ENCODE assay signal across 10 mouse cellular contexts in genomic region chr4:103620590-103621155, GRCm38 (mm10). TPM values are rescaled to one million over a fixed set of nuclear protein-coding genes. Genes with fewer than 3 reads are reported as not detected.
DNase-seq lines count a peak whose midpoint lies in the region; ATAC-seq lines count a peak whose summit lies in the region.
"Had no signal": no experiment of that assay in that cellular context is flagged by ENCODE, and none has a peak within 500 bp of the region (broad histone marks: within the 10 kb centered on the region; RNA-seq: fewer than 3 reads in every experiment).

No protein-coding gene starts in this region.

- peaks cover 27% of the 10 kb centered on the region for H3K4me1 ChIP-seq in forebrain, embryonic 10.5 days
- H3K4me1 ChIP-seq in hindbrain, embryonic 16.5 days (ENCODE audit: control insufficient read depth, insufficient read depth, low read depth, low read length), result 0 out of 2 replicates have a peak, but pooled peaks cover 4% of the 10 kb centered on the region
- 0 out of 2 replicates have a peak, but pooled peaks cover 5% of the 10 kb centered on the region for H3K4me1 ChIP-seq in neural tube, embryonic 14.5 days (ENCODE audit: control insufficient read depth, insufficient read depth, low read length)
- H3K4me1 ChIP-seq: heart, embryonic 15.5 days had no signal

- peaks cover 64% of the 10 kb centered on the region for H3K27me3 ChIP-seq in forebrain, embryonic 10.5 days (ENCODE audit: poor library complexity, severe bottlenecking)
- H3K27me3 ChIP-seq in hindbrain, embryonic 16.5 days (replicated peaks; ENCODE audit: control insufficient read depth, insufficient read depth, low read length), result peaks cover 12% of the 10 kb centered on the region
- peaks cover 16% of the 10 kb centered on the region for H3K27me3 ChIP-seq in neural tube, embryonic 14.5 days (ENCODE audit: control insufficient read depth, insufficient read depth, low read length)

- peak overlapping the region; percentile 64 for H3K4me2 ChIP-seq in hindbrain, embryonic 16.5 days (ENCODE audit: low read length)
- peak overlapping the region; percentile 48 for H3K4me2 ChIP-seq in neural tube, embryonic 14.5 days (ENCODE audit: low read depth, low read length)

- H3K9ac ChIP-seq in hindbrain, embryonic 16.5 days (ENCODE audit: low read depth, low read length), result peak overlapping the region; percentile 72
- H3K9ac ChIP-seq in neural tube, embryonic 14.5 days (replicated peaks; ENCODE audit: low read depth, low read length), result peak overlapping the region; percentile 41
- H3K9ac ChIP-seq: heart, embryonic 15.5 days had no signal

- 13% methylated on average over 18 of the region's 18 CpGs for WGBS in forebrain, embryonic 10.5 days
- WGBS in hindbrain, embryonic 16.5 days, result 12% methylated on average over 18 of the region's 18 CpGs
- WGBS in neural tube, embryonic 14.5 days, result 9% methylated on average over 18 of the region's 18 CpGs

- peak overlapping the region; percentile 61 for H3K4me3 ChIP-seq in forebrain, embryonic 10.5 days
- peak overlapping the region; percentile 57 for H3K4me3 ChIP-seq in hindbrain, embryonic 16.5 days (ENCODE audit: low read length)
- H3K4me3 ChIP-seq in neural tube, embryonic 14.5 days (ENCODE audit: low read depth, low read length), result peak overlapping the region; percentile 39

- no peak overlapping the region for H3K27ac ChIP-seq in forebrain, embryonic 10.5 days
- no peak overlapping the region; the same call in 1 of the 2 replicates for H3K27ac ChIP-seq in hindbrain, embryonic 16.5 days (ENCODE audit: low read depth, low read length)
- H3K27ac ChIP-seq in neural tube, embryonic 14.5 days (ENCODE audit: low read depth, low read length), result no peak overlapping the region
- H3K27ac ChIP-seq: heart, embryonic 15.5 days had no signal

- H3K9me3 ChIP-seq in forebrain, embryonic 10.5 days, result no peaks in the 10 kb centered on the region
- H3K9me3 ChIP-seq in hindbrain, embryonic 16.5 days (ENCODE audit: control insufficient read depth, low read length), result no peaks in the 10 kb centered on the region
- H3K9me3 ChIP-seq in neural tube, embryonic 14.5 days (ENCODE audit: control insufficient read depth, low read length), result no peaks in the 10 kb centered on the region
- H3K9me3 ChIP-seq: heart, embryonic 15.5 days had no signal

- no peaks in the 10 kb centered on the region for H3K36me3 ChIP-seq in forebrain, embryonic 10.5 days (replicated peaks)
- H3K36me3 ChIP-seq in hindbrain, embryonic 16.5 days (ENCODE audit: control insufficient read depth, insufficient read depth, low read length), result no peaks in the 10 kb centered on the region
- H3K36me3 ChIP-seq in neural tube, embryonic 14.5 days (ENCODE audit: control insufficient read depth, insufficient read depth, low read length), result no peaks in the 10 kb centered on the region
- H3K36me3 ChIP-seq: G1E; heart, embryonic 15.5 days had no signal

- intact Hi-C loops in left cerebral cortex, postnatal 14 days (cut with DNase I), result loop anchor here (10.0 kb wide), 1 partner anchor 274 kb away; no protein-coding TSS in a partner anchor
- intact Hi-C loops in left cerebral cortex, postnatal 4 days (cut with DNase I), result loop anchor here (5.0 kb wide), 1 partner anchor 747 kb away; no protein-coding TSS in a partner anchor

- 0 out of 2 replicates have a peak, but pooled peaks have one; percentile 18 for ATAC-seq in hindbrain, embryonic 16.5 days
- no peak for ATAC-seq in neural tube, embryonic 14.5 days (ENCODE audit: low read depth)

- peak; percentile 36 to 53 for DNase-seq in left cerebral cortex, postnatal 14 days (ENCODE audit: low spot score in 2 of 2)
- no peak for DNase-seq in left cerebral cortex, postnatal 4 days
- no peak for DNase-seq in forebrain, embryonic 10.5 days (ENCODE audit: extremely low spot score, low spot score)
- DNase-seq in urinary bladder, postnatal 14 days (ENCODE audit: low spot score), result no peak
- no peak for DNase-seq in ovary, postnatal 14 days (ENCODE audit: low spot score)

RNA-seq across cellular contexts. Expression of gene Dab1, which starts 1.5 kb away (rescaled TPM):
- 100 to 1,000 TPM in 1 of 2 experiments, 10 to 100 TPM in 1; 92.3 to 101 TPM for total RNA-seq in left cerebral cortex, postnatal 14 days (2021)
- total RNA-seq in left cerebral cortex, postnatal 4 days (2021), result 100 to 1,000 TPM; 159 to 164 TPM
- polyA plus RNA-seq in forebrain, embryonic 10.5 days (2016; fragmentation: Nextera tagmentation; extraction: Ambion mirVana), result 26.0 and 26.4 TPM in 2 replicates
- 77.5 and 92.1 TPM in 2 replicates for polyA plus RNA-seq in hindbrain, embryonic 16.5 days (2015; fragmentation: Nextera tagmentation; extraction: Ambion mirVana)
- polyA plus RNA-seq in neural tube, embryonic 14.5 days (2014; fragmentation: Nextera tagmentation; extraction: Ambion mirVana), result 58.0 and 58.3 TPM in 2 replicates
- total RNA-seq: monocyte, adult 5-6 weeks had no signal
- polyA plus RNA-seq: G1E had no signal

Comparison
In these comparisons a context has a peak if more than half of its experiments do, and no peak if none do; other contexts are left out.
1. DNase-seq: peak in left cerebral cortex, postnatal 14 days (2 of 2); none in left cerebral cortex, postnatal 4 days (single experiment), forebrain, embryonic 10.5 days (single experiment), urinary bladder, postnatal 14 days (single experiment) and ovary, postnatal 14 days (single experiment).
2. Peak in every context shown above with its lines, with median percentiles within 50 percentile points of each other: H3K4me3 ChIP-seq.